Mouse (Mus musculus) neural tube, embryonic 14.5 days (tissue): ENCODE results near the gene Ccl24. TPM values are rescaled to one million over a fixed set of nuclear protein-coding genes. Genes with fewer than 3 reads are reported as not detected.
"Not testable (repeated sequence)": the region's sequence is repeated elsewhere in the genome, so short reads cannot be mapped to it uniquely, and the experiment has no call there.

Experiments used
- ATAC-seq: fragments of 200-750 bp; cut with Nextera tagmentation; 2 replicates; pipeline ENCODE4 v1.8.0; 2017; ENCODE audit warnings: low read depth, mild to moderate bottlenecking, moderate TSS enrichment, moderate library complexity
- H3K27ac ChIP-seq: fragments of 300-500 bp; sonication (generic); 2 replicates; pipeline ENCODE4 v1.5.1; 2014; ENCODE audit warnings: low read depth, mild to moderate bottlenecking, control low read depth, low read length, moderate library complexity, mixed read lengths
- H3K27me3 ChIP-seq: fragments of 300-500 bp; sonication (generic); 2 replicates; pipeline ENCODE4 v1.6.1; 2014; ENCODE audit warnings: low read length; ENCODE audit not compliant: control insufficient read depth, insufficient read depth
- H3K36me3 ChIP-seq: fragments of 300-500 bp; sonication (generic); 2 replicates; pipeline ENCODE4 v1.6.1; 2014; ENCODE audit warnings: low read length, mixed read lengths; ENCODE audit not compliant: control insufficient read depth, insufficient read depth
- H3K4me1 ChIP-seq: fragments of 300-500 bp; sonication (generic); 2 replicates; pipeline ENCODE4 v1.6.1; 2014; ENCODE audit warnings: low read length; ENCODE audit not compliant: control insufficient read depth, insufficient read depth
- H3K4me2 ChIP-seq: fragments of 300-500 bp; sonication (generic); 2 replicates; pipeline ENCODE4 v1.6.1; 2014; ENCODE audit warnings: mild to moderate bottlenecking, low read depth, low read length, control low read depth
- H3K4me3 ChIP-seq: fragments of 300-500 bp; sonication (generic); 2 replicates; pipeline ENCODE4 v1.5.1; 2014; ENCODE audit warnings: low read depth, low read length, control low read depth, mixed read lengths
- H3K9ac ChIP-seq: fragments of 300-500 bp; sonication (generic); replicated peaks from 2 replicates; pipeline ENCODE4 v1.6.1; 2014; ENCODE audit warnings: low read depth, mild to moderate bottlenecking, control low read depth, low read length, mixed read lengths
- H3K9me3 ChIP-seq: fragments of 300-500 bp; sonication (generic); 2 replicates; pipeline ENCODE4 v1.6.1; 2016; ENCODE audit warnings: low read length; ENCODE audit not compliant: control insufficient read depth
- WGBS: fragments of 180-500 bp; shearing (Covaris S2); extraction: QIAGEN DNeasy Blood & Tissue Kit; methylation state at CpG from one replicate; pipeline ENCODE4 v1.1.7; 2014; 5-methylcytosine and 5-hydroxymethylcytosine counted together
- polyA plus RNA-seq: library from polyadenylated mRNA; unstranded; fragments of >200 nt; fragmentation: Nextera tagmentation; extraction: Ambion mirVana; gene quantifications from 2 replicates; pipeline ENCODE4 v1.2.1, GENCODE M21; 2014

Gene Ccl24
- 3.7 TPM in 1 of 2 replicates, not detected in the other for polyA plus RNA-seq

- Histone ChIP-seq H3K27ac (no peak within 1 kb of the TSS), H3K4me2 (no peak within 1 kb of the TSS), H3K27me3 (no peaks in the 10 kb centered on the region), H3K9me3 (no peaks in the 10 kb centered on the region), H3K4me3 (no peak within 1 kb of the TSS), H3K9ac (no peak within 1 kb of the TSS), H3K36me3 (no peaks in the 10 kb centered on the region), H3K4me1 (no peaks in the 10 kb centered on the region)
- no peak for ATAC-seq
- 89% methylated on average over 6 of the region's 6 CpGs for WGBS
These were observed at the start of gene Ccl24 for GRCm38 (mm10) chr5:135573006-135573405. TSS of gene Ccl24 (minus strand) at chr5:135573049.

DNA sequence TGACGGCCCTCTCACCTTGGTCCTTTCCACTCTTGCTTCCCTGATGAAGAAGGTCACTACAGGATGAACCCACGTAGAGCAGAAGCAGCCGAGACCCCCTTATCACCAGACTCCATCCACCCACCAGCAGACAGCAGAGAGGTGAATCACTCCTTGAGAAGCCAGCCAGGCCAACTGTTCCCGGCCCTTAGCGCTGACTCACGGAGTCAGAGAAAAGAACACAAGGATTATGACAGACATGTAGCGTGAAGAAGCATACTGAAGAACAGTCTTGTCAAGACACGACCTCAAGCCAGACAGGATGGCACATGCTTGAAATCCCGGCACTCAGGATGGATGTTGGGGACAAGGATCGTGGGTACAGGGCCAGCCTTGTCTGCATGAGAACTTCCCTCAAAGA is 48.9 kb upstream of the Ccl24 start:
- Histone ChIP-seq H3K9ac (no peak overlapping the region), H3K9me3 (no peaks in the 10 kb centered on the region), H3K4me3 (no peak overlapping the region), H3K4me2 (no peak overlapping the region), H3K4me1 (no peaks in the 10 kb centered on the region), H3K36me3 (no peaks in the 10 kb centered on the region), H3K27me3 (no peaks in the 10 kb centered on the region), H3K27ac (no peak overlapping the region)
- no peak for ATAC-seq
- WGBS = 89% methylated on average over 10 of the region's 10 CpGs

GRCm38 (mm10) chr5:135620526-135620925 is 47.7 kb upstream of the Ccl24 start:
- no peaks in the 10 kb centered on the region for H3K4me1 ChIP-seq

DNA sequence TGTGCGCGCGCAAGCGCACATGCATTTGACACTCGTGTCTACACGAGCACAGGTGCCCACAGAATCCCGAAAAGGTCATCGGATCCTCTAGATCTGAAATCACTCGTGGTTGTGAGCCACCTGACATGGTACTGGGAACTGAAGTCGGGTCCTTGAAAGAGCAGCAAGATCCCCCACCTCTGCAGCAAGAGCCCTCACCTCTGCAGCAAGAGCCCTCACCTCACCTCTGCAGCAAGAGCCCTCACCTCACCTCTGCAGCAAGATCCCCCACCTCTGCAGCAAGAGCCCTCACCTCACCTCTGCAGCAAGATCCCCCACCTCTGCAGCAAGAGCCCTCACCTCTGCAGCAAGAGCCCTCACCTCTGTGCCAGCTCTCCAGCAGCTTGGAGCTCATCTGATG is 46.9 kb upstream of the Ccl24 start:
- not testable (repeated sequence) for H3K4me3 ChIP-seq, H3K27me3 ChIP-seq, H3K36me3 ChIP-seq, H3K4me2 ChIP-seq, H3K9ac ChIP-seq, H3K9me3 ChIP-seq, H3K4me1 ChIP-seq, H3K27ac ChIP-seq, ATAC-seq
- 86% methylated on average over 10 of the region's 10 CpGs for WGBS

More at GRCm38 (mm10) chr5:135620526-135620925, 47.7 kb upstream of the Ccl24 start:
- H3K9ac ChIP-seq = no peak overlapping the region
- H3K4me2 ChIP-seq = no peak overlapping the region
- no peaks in the 10 kb centered on the region for H3K9me3 ChIP-seq
- ATAC-seq = no peak
- H3K27me3 ChIP-seq = no peaks in the 10 kb centered on the region
- no peak overlapping the region for H3K4me3 ChIP-seq
- H3K27ac ChIP-seq = no peak overlapping the region
- WGBS = 85% methylated on average over 9 of the region's 9 CpGs
- no peaks in the 10 kb centered on the region for H3K36me3 ChIP-seq

GRCm38 (mm10) chr5:135609794-135610193 is 36.9 kb upstream of the Ccl24 start:
- H3K27me3 ChIP-seq = no peaks in the 10 kb centered on the region
- H3K36me3 ChIP-seq = no peaks in the 10 kb centered on the region
- WGBS = 63% methylated on average over 4 of the region's 4 CpGs
- no peak for ATAC-seq
- H3K4me1 ChIP-seq = no peaks in the 10 kb centered on the region
- H3K9me3 ChIP-seq = no peaks in the 10 kb centered on the region
- no peak overlapping the region for H3K9ac ChIP-seq
- no peak overlapping the region for H3K4me3 ChIP-seq
- no peak overlapping the region for H3K27ac ChIP-seq
- H3K4me2 ChIP-seq = no peak overlapping the region

GRCm38 (mm10) chr5:135607581-135607980 is 34.7 kb upstream of the Ccl24 start:
- H3K9ac ChIP-seq = no peak overlapping the region
- no peak overlapping the region for H3K27ac ChIP-seq
- no peak for ATAC-seq
- H3K4me3 ChIP-seq = no peak overlapping the region
- no peaks in the 10 kb centered on the region for H3K27me3 ChIP-seq
- H3K36me3 ChIP-seq = no peaks in the 10 kb centered on the region
- no peak overlapping the region for H3K4me2 ChIP-seq
- no peaks in the 10 kb centered on the region for H3K4me1 ChIP-seq
- no peaks in the 10 kb centered on the region for H3K9me3 ChIP-seq
- 52% methylated on average over 1 of the region's 1 CpGs for WGBS

DNA sequence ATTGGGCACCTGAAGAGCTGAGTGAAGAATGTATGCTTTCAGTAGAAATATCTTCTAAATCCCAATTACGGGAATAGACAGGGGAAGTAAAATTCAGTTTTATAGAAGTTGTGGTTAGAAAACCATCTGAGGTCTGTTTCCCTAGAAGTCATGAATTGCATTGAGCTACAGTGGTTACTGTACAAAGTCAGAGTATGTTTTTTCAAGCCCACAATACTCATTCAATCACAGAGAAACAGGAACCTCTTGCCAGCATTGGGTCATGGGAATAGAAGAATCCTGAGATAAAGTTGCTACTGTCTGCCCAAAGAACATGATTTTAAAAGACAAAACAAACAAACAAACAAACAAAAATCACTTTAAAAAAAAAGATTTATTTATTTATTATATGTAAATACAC is 33.9 kb upstream of the Ccl24 start:
- not testable (repeated sequence) for H3K4me1 ChIP-seq, ATAC-seq, H3K4me3 ChIP-seq, H3K36me3 ChIP-seq, H3K4me2 ChIP-seq, H3K9ac ChIP-seq, H3K9me3 ChIP-seq, H3K27ac ChIP-seq, H3K27me3 ChIP-seq
- WGBS = no CpG with 5 or more reads among the region's 1 CpGs

GRCm38 (mm10) chr5:135604643-135605042 is 31.8 kb upstream of the Ccl24 start:
- not testable (repeated sequence) for H3K27me3 ChIP-seq, H3K4me2 ChIP-seq, H3K9ac ChIP-seq, H3K4me1 ChIP-seq, ATAC-seq, H3K36me3 ChIP-seq, H3K4me3 ChIP-seq, H3K9me3 ChIP-seq, H3K27ac ChIP-seq
- WGBS = no CpG with 5 or more reads among the region's 1 CpGs

DNA sequence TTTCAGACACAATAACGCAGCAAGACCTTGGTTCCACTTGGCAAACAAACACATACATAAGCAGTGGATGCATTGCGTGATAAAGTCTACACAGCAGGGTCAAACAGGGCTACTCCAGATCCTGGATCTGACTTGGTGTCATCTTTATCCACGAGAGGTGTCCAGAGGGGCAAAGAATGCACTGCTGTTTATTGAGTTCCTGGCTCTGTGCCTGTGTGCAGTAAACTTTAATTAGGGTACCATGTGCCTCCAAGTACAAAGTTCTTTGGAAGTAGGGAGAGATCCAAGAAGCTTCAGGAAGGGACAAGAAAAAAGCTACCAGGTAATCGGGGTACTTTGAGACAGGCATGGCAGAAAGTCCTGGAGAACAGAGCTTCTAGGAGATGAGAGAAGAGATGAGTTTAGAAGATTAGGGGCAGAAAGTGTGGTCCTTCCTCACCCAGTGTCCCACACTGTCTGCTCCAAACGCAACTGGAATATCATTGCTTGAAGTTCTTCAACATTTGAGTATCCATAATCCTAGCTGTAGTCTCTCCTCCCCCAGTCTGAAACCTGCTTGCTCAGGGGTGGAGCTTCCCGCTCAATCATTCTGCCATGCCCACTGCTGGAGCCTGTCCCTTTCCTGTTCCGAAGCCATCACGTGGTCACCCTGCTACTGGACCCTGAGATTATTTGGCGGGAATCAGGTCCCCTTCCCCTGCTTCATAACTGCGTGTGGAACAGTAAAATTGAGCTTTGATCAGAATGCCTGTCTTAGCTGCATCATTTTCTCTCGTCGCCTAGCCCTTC is 17.3 kb upstream of the Ccl24 start:
- H3K4me2 ChIP-seq = no peak overlapping the region
- WGBS = 81% methylated on average over 10 of the region's 12 CpGs
- no peaks in the 10 kb centered on the region for H3K27me3 ChIP-seq
- H3K4me1 ChIP-seq = no peaks in the 10 kb centered on the region
- H3K36me3 ChIP-seq = no peaks in the 10 kb centered on the region
- no peak overlapping the region for H3K9ac ChIP-seq
- no peak overlapping the region for H3K27ac ChIP-seq
- H3K4me3 ChIP-seq = no peak overlapping the region
- no peaks in the 10 kb centered on the region; the same call in 1 of the 2 replicates for H3K9me3 ChIP-seq
- ATAC-seq = no peak
